Mouse (Mus musculus) liver, embryonic 14.5 days (tissue): ENCODE measurements around the gene Lrrn4. TPM values are rescaled to one million over a fixed set of nuclear protein-coding genes. Genes with fewer than 3 reads are reported as not detected.

ENCODE experiments used
- ATAC-seq: fragments of 200-750 bp; cut with Nextera tagmentation; 2 replicates; pipeline ENCODE4 v1.8.0; 2017; ENCODE audit warnings: moderate number of reproducible peaks, mild to moderate bottlenecking, moderate library complexity; ENCODE audit not compliant: insufficient read depth
- DNase-seq, 3 experiments: peaks; one replicate each; pipeline ENCODE4 v3.0.0-alpha.2; 2012 to 2013; ENCODE audit warnings: low read depth in 3 of 3, low spot score in 3 of 3
- H3K27ac ChIP-seq: fragments of 300-500 bp; sonication (generic); 2 replicates; pipeline ENCODE4 v1.5.1; 2014; ENCODE audit warnings: moderate library complexity, mild to moderate bottlenecking, control low read depth, inconsistent platforms
- H3K27me3 ChIP-seq: fragments of 300-500 bp; sonication (generic); 2 replicates; pipeline ENCODE4 v1.6.1; 2014; ENCODE audit warnings: mild to moderate bottlenecking, low read length, moderate library complexity; ENCODE audit not compliant: control insufficient read depth, insufficient read depth
- H3K36me3 ChIP-seq: fragments of 300-500 bp; sonication (generic); replicated peaks from 2 replicates; pipeline ENCODE4 v1.6.1; 2014; ENCODE audit warnings: low read depth; ENCODE audit not compliant: control insufficient read depth, insufficient read depth
- H3K4me1 ChIP-seq, 2 experiments: fragments of 200-500 bp in 1 of 2; fragments of 300-500 bp in 1 of 2; sonication (generic) in 1 of 2; replicated peaks; 2 replicates each; pipeline ENCODE4 v1.6.1; 2012 to 2014; ENCODE audit warnings: antibody characterized with exemption in 1 of 2, inconsistent platforms in 1 of 2, low read length in 1 of 2; ENCODE audit not compliant: control insufficient read depth in 2 of 2, insufficient read depth in 2 of 2
- H3K4me2 ChIP-seq: fragments of 300-500 bp; sonication (generic); 2 replicates; pipeline ENCODE4 v1.6.1; 2014; ENCODE audit warnings: low read depth, mild to moderate bottlenecking, control low read depth, moderate library complexity
- H3K4me3 ChIP-seq, 2 experiments: fragments of 200-500 bp in 1 of 2; fragments of 300-500 bp in 1 of 2; sonication (generic) in 1 of 2; 2 replicates each; pipeline ENCODE4 v1.5.1; 2012 to 2014; ENCODE audit warnings: low read depth in 2 of 2, low read length in 2 of 2, mild to moderate bottlenecking in 2 of 2, control low read depth in 1 of 2, inconsistent platforms in 1 of 2, moderate library complexity in 1 of 2; ENCODE audit not compliant: insufficient read depth in 1 of 2
- H3K9ac ChIP-seq: fragments of 300-500 bp; sonication (generic); replicated peaks from 2 replicates; pipeline ENCODE4 v1.6.1; 2014; ENCODE audit warnings: mild to moderate bottlenecking, control low read depth, moderate library complexity
- H3K9me3 ChIP-seq: fragments of 300-500 bp; sonication (generic); 2 replicates; pipeline ENCODE4 v1.6.1; 2016; ENCODE audit warnings: low read length, mixed read lengths; ENCODE audit not compliant: control insufficient read depth
- CTCF ChIP-seq: IDR thresholded peaks from 2 replicates; pipeline ENCODE4 v1.5.1; 2016; ENCODE audit warnings: antibody characterized with exemption, low read depth, control low read depth
- EP300 ChIP-seq: IDR thresholded peaks from 2 replicates; pipeline ENCODE4 v1.6.1; 2016; ENCODE audit warnings: antibody characterized with exemption, low read depth
- WGBS: fragments of 180-500 bp; shearing (Covaris S2); extraction: QIAGEN DNeasy Blood & Tissue Kit; methylation state at CpG from one replicate; pipeline ENCODE4 v1.1.7; 2014; ENCODE audit not compliant: insufficient replicate concordance; 5-methylcytosine and 5-hydroxymethylcytosine counted together
- polyA plus RNA-seq, 2 experiments: library from polyadenylated mRNA; depleted of rRNA in 1 of 2; stranded (reverse) in 1 of 2; unstranded in 1 of 2; fragments of >200 nt; fragmentation: Nextera tagmentation in 1 of 2; extraction: Ambion mirVana in 1 of 2; gene quantifications; 2 replicates each; pipeline versions ENCODE4 v1.2.1 to v1.2.3; 2012 to 2014

The Lrrn4 gene
- polyA plus RNA-seq, 2 experiments = 0.36 to 0.67 TPM

GRCm38 (mm10) chr2:132871663-132872062 lies 9.0 kb downstream of the Lrrn4 start:
- Histone ChIP-seq H3K27me3 (no peaks in the 10 kb centered on the region), H3K36me3 (no peaks in the 10 kb centered on the region), H3K4me2 (no peak overlapping the region), H3K27ac (no peak overlapping the region), H3K4me3 (no peak overlapping the region), H3K9me3 (no peaks in the 10 kb centered on the region), H3K4me1 (peaks cover 0 to 2% of the 10 kb centered on the region in 2 experiments; a peak in 1 of 4 replicates), H3K9ac (no peak overlapping the region)
- no peak for ATAC-seq
- no peak for TF ChIP-seq CTCF
- no peak for DNase-seq
- 54% methylated on average over 3 of the region's 3 CpGs for WGBS

GRCm38 (mm10) chr2:132870286-132870685 lies 10.4 kb downstream of the Lrrn4 start:
- H3K27me3 ChIP-seq = no peaks in the 10 kb centered on the region
- no peak for ATAC-seq
- H3K4me1 ChIP-seq = peaks cover 0 to 2% of the 10 kb centered on the region in 2 experiments; a peak in 1 of 4 replicates
- 63% methylated on average over 4 of the region's 4 CpGs for WGBS
- no peak for DNase-seq
- no peak overlapping the region for H3K27ac ChIP-seq
- H3K4me3 ChIP-seq = no peak overlapping the region
- H3K9me3 ChIP-seq = no peaks in the 10 kb centered on the region
- peaks cover 3% of the 10 kb centered on the region; the same call in 1 of the 2 replicates for H3K36me3 ChIP-seq
- no peak overlapping the region for H3K9ac ChIP-seq
- no peak overlapping the region for H3K4me2 ChIP-seq
- TF ChIP-seq CTCF (no peak), EP300 (no peak)

GRCm38 (mm10) chr2:132869682-132870081 lies 11.0 kb downstream of the Lrrn4 start:
- DNase-seq = no peak
- WGBS = 67% methylated on average over 5 of the region's 5 CpGs
- ATAC-seq = no peak

GRCm38 (mm10) chr2:132867521-132867920 lies 13.2 kb downstream of the Lrrn4 start:
- Histone ChIP-seq H3K4me1 (no peaks in the 10 kb centered on the region), H3K9me3 (no peaks in the 10 kb centered on the region), H3K27me3 (no peaks in the 10 kb centered on the region), H3K4me2 (no peak overlapping the region), H3K4me3 (no peak overlapping the region), H3K9ac (no peak overlapping the region), H3K27ac (no peak overlapping the region), H3K36me3 (peaks cover 3% of the 10 kb centered on the region; the same call in 1 of the 2 replicates)
- 47% methylated on average over 5 of the region's 5 CpGs for WGBS
- no peak for TF ChIP-seq CTCF
- TF ChIP-seq EP300 = no peak
- DNase-seq (no peak), ATAC-seq (no peak)

More at GRCm38 (mm10) chr2:132869682-132870081, 11.0 kb downstream of the Lrrn4 start:
- H3K4me1 ChIP-seq = peaks cover 0 to 2% of the 10 kb centered on the region in 2 experiments; a peak in 1 of 4 replicates
- no peak overlapping the region for H3K9ac ChIP-seq
- H3K4me3 ChIP-seq = no peak overlapping the region
- no peak overlapping the region for H3K27ac ChIP-seq
- no peaks in the 10 kb centered on the region for H3K27me3 ChIP-seq
- no peak overlapping the region for H3K4me2 ChIP-seq
- H3K36me3 ChIP-seq = peaks cover 3% of the 10 kb centered on the region; the same call in 1 of the 2 replicates
- no peak for TF ChIP-seq CTCF
- no peak for TF ChIP-seq EP300
- no peaks in the 10 kb centered on the region for H3K9me3 ChIP-seq

GRCm38 (mm10) chr2:132863325-132863724 lies 17.4 kb downstream of the Lrrn4 start:
- Histone ChIP-seq H3K27ac (no peak overlapping the region), H3K4me1 (peaks cover 0 to 2% of the 10 kb centered on the region in 2 experiments; a peak in 1 of 4 replicates), H3K4me3 (no peak overlapping the region), H3K4me2 (no peak overlapping the region), H3K27me3 (no peaks in the 10 kb centered on the region), H3K9me3 (no peaks in the 10 kb centered on the region), H3K36me3 (peaks cover 3% of the 10 kb centered on the region; the same call in 1 of the 2 replicates), H3K9ac (no peak overlapping the region)
- DNase-seq (no peak), ATAC-seq (no peak)
- WGBS = 79% methylated on average over 2 of the region's 2 CpGs
- TF ChIP-seq CTCF (no peak), EP300 (no peak)
